11 mouse cellular contexts compared by ENCODE assay signal in genomic region chr11:11828251-11828650, GRCm38 (mm10). TPM values are rescaled to one million over a fixed set of nuclear protein-coding genes. Genes with fewer than 3 reads are reported as not detected.
DNase-seq lines count a peak whose midpoint lies in the region; ATAC-seq and TF ChIP-seq lines count a peak whose summit lies in the region.
"Had no signal": no experiment of that assay in that cellular context is flagged by ENCODE, and none has a peak within 500 bp of the region (broad histone marks: within the 10 kb centered on the region; RNA-seq: fewer than 3 reads in every experiment).

No protein-coding gene starts in this region.

- H3K27me3 ChIP-seq in heart, embryonic 10.5 days (ENCODE audit: insufficient read depth, poor library complexity, severe bottlenecking) = no peaks in the 10 kb centered on the region
- H3K27me3 ChIP-seq in neural tube, embryonic 15.5 days (replicated peaks) = no peaks in the 10 kb centered on the region
- H3K27me3 ChIP-seq in limb, embryonic 11.5 days (ENCODE audit: control insufficient read depth, insufficient read depth, low read length) = no peaks in the 10 kb centered on the region
- H3K27me3 ChIP-seq in stomach, postnatal 0 days (ENCODE audit: control insufficient read depth, insufficient read depth, low read length) = no peaks in the 10 kb centered on the region
- H3K27me3 ChIP-seq in cerebellum, adult 2 months (ENCODE audit: control insufficient read depth, insufficient read depth, low read length) = no peaks in the 10 kb centered on the region; the same call in 1 of the 2 replicates

- H3K9me3 ChIP-seq in heart, embryonic 10.5 days = no peaks in the 10 kb centered on the region
- no peaks in the 10 kb centered on the region for H3K9me3 ChIP-seq in neural tube, embryonic 15.5 days (replicated peaks)
- no peaks in the 10 kb centered on the region for H3K9me3 ChIP-seq in limb, embryonic 11.5 days (ENCODE audit: control insufficient read depth, low read length)
- H3K9me3 ChIP-seq in stomach, postnatal 0 days (ENCODE audit: control insufficient read depth, low read length) = no peaks in the 10 kb centered on the region

- WGBS in heart, embryonic 10.5 days = 31% methylated on average over 5 of the region's 5 CpGs
- 32% methylated on average over 5 of the region's 5 CpGs for WGBS in neural tube, embryonic 15.5 days
- WGBS in limb, embryonic 11.5 days = 12% methylated on average over 5 of the region's 5 CpGs
- 47% methylated on average over 5 of the region's 5 CpGs for WGBS in stomach, postnatal 0 days
- 54% methylated on average over 5 of the region's 5 CpGs for WGBS in cerebellum, adult 2 months

- no peak overlapping the region for H3K4me2 ChIP-seq in neural tube, embryonic 15.5 days
- no peak overlapping the region for H3K4me2 ChIP-seq in limb, embryonic 11.5 days (ENCODE audit: low read depth, severe bottlenecking)
- H3K4me2 ChIP-seq in stomach, postnatal 0 days (replicated peaks; ENCODE audit: low read depth) = no peak overlapping the region

- no peak for TF ChIP-seq CTCF in stomach, postnatal 0 days (IDR thresholded peaks at IDR 0.05; ENCODE audit: low read depth)
- no peak for TF ChIP-seq CTCF in cerebellum, adult 2 months (IDR thresholded peaks at IDR 0.05; ENCODE audit: borderline replicate concordance, insufficient read depth, low read depth, low read length)

- H3K36me3 ChIP-seq in heart, embryonic 10.5 days = no peaks in the 10 kb centered on the region
- H3K36me3 ChIP-seq in neural tube, embryonic 15.5 days = no peaks in the 10 kb centered on the region
- H3K36me3 ChIP-seq in limb, embryonic 11.5 days (ENCODE audit: control insufficient read depth, insufficient read depth, low read length) = no peaks in the 10 kb centered on the region
- no peaks in the 10 kb centered on the region for H3K36me3 ChIP-seq in stomach, postnatal 0 days (ENCODE audit: control insufficient read depth, insufficient read depth, low read length)

- no peak for ATAC-seq in neural tube, embryonic 15.5 days (ENCODE audit: low FRiP score)
- peak; percentile 83 for ATAC-seq in limb, embryonic 11.5 days (ENCODE audit: insufficient number of reproducible peaks, low FRiP score, low TSS enrichment, low read depth)
- no peak for ATAC-seq in stomach, postnatal 0 days (ENCODE audit: low FRiP score, low TSS enrichment)

- peak overlapping the region; percentile 98 for H3K27ac ChIP-seq in heart, embryonic 10.5 days
- no peak overlapping the region; the same call in 1 of the 2 replicates for H3K27ac ChIP-seq in neural tube, embryonic 15.5 days (replicated peaks)
- H3K27ac ChIP-seq in limb, embryonic 11.5 days (replicated peaks; ENCODE audit: low read depth, low read length) = peak overlapping the region; percentile 96
- peak overlapping the region; percentile 13; the same call in 1 of the 2 replicates for H3K27ac ChIP-seq in stomach, postnatal 0 days (replicated peaks)
- no peak overlapping the region for H3K27ac ChIP-seq in cerebellum, adult 2 months (ENCODE audit: insufficient read depth, low read length)

- TF ChIP-seq EP300 in stomach, postnatal 0 days (optimal IDR thresholded peaks at IDR 0.05) = no peak

- H3K9ac ChIP-seq in neural tube, embryonic 15.5 days (replicated peaks) = no peak overlapping the region
- H3K9ac ChIP-seq in limb, embryonic 11.5 days (ENCODE audit: low read length) = peak overlapping the region; percentile 27; the same call in 1 of the 2 replicates
- H3K9ac ChIP-seq in stomach, postnatal 0 days (ENCODE audit: low read length) = no peak overlapping the region

- TF ChIP-seq POLR2A in cerebellum, adult 2 months (IDR thresholded peaks at IDR 0.05; ENCODE audit: borderline replicate concordance, insufficient read depth, low read length) = no peak

- peaks cover 96% of the 10 kb centered on the region for H3K4me1 ChIP-seq in heart, embryonic 10.5 days
- peaks cover 27% of the 10 kb centered on the region for H3K4me1 ChIP-seq in neural tube, embryonic 15.5 days
- H3K4me1 ChIP-seq in limb, embryonic 11.5 days (ENCODE audit: control insufficient read depth, insufficient read depth, low read length) = peaks cover 59% of the 10 kb centered on the region
- peaks cover 14% of the 10 kb centered on the region for H3K4me1 ChIP-seq in stomach, postnatal 0 days (replicated peaks; ENCODE audit: control insufficient read depth, insufficient read depth)
- no peaks in the 10 kb centered on the region for H3K4me1 ChIP-seq in cerebellum, adult 2 months (ENCODE audit: control insufficient read depth, insufficient read depth, low read length)

- peak; percentile 73 for DNase-seq in heart, embryonic 10.5 days (ENCODE audit: low spot score)
- no peak for DNase-seq in heart, adult 9 months (ENCODE audit: low spot score in 2 of 2)
- peak; percentile 54 for DNase-seq in neural tube, embryonic 10.5 days (ENCODE audit: extremely low spot score, low spot score)
- peak; percentile 77 for DNase-seq in limb, embryonic 11.5 days (ENCODE audit: low spot score)
- no peak for DNase-seq in stomach, postnatal 0 days (ENCODE audit: low spot score)
- DNase-seq in cerebellum, adult 2 months = no peak
- no peak for DNase-seq in gastrocnemius, adult 8-10 months (ENCODE audit: low spot score in 2 of 2)
- DNase-seq: adrenal gland, postnatal 25 days had no signal

- H3K4me3 ChIP-seq in heart, embryonic 10.5 days = no peak overlapping the region
- H3K4me3 ChIP-seq in neural tube, embryonic 15.5 days (replicated peaks) = no peak overlapping the region
- H3K4me3 ChIP-seq in limb, embryonic 11.5 days (ENCODE audit: low read depth, low read length) = no peak overlapping the region
- no peak overlapping the region for H3K4me3 ChIP-seq in stomach, postnatal 0 days (ENCODE audit: low read depth, low read length)
- no peak overlapping the region for H3K4me3 ChIP-seq in cerebellum, adult 2 months (replicated peaks; ENCODE audit: insufficient read depth, low read depth, low read length)
- H3K4me3 ChIP-seq: erythroblast, embryonic 14.5 days; myocyte had no signal

RNA-seq across cellular contexts. Expression of gene Fignl1, which starts 19.5 kb away (rescaled TPM):
- polyA plus RNA-seq in heart, embryonic 10.5 days (2016; fragmentation: Nextera tagmentation; extraction: Ambion mirVana) = 94.9 and 96.4 TPM in 2 replicates
- 8.7 and 19.6 TPM in 2 replicates for polyA plus RNA-seq in neural tube, embryonic 15.5 days (2015; fragmentation: Nextera tagmentation; extraction: Ambion mirVana)
- 96.7 and 102 TPM in 2 replicates for polyA plus RNA-seq in limb, embryonic 11.5 days (2014; fragmentation: Nextera tagmentation; extraction: Ambion mirVana)
- polyA plus RNA-seq in stomach, postnatal 0 days (2015; fragmentation: Nextera tagmentation; extraction: Ambion mirVana) = 9.5 and 10.5 TPM in 2 replicates
- 0.65 TPM in 2 replicates for polyA plus RNA-seq in cerebellum, adult 2 months (2012; rRNA removed)
- total RNA-seq in gastrocnemius, adult 8-10 months (2022) = under 1 TPM; 0.19 to 0.88 (median 0.29) TPM

Comparison
In these comparisons a context has a peak if more than half of its experiments do, and no peak if none do; other contexts are left out.
1. DNase-seq: peak in heart, embryonic 10.5 days (single experiment), neural tube, embryonic 10.5 days (single experiment) and limb, embryonic 11.5 days (single experiment); none in heart, adult 9 months (0 of 2), stomach, postnatal 0 days (single experiment), cerebellum, adult 2 months (0 of 2) and gastrocnemius, adult 8-10 months (0 of 2).
2. H3K27ac ChIP-seq: peak in heart, embryonic 10.5 days (single experiment), limb, embryonic 11.5 days (single experiment) and stomach, postnatal 0 days (single experiment); none in neural tube, embryonic 15.5 days (single experiment) and cerebellum, adult 2 months (single experiment).